Mouse (Mus musculus) ES-E14 (cell line): ENCODE results near the gene Ffar2.

Source experiments
- CHD2 ChIP-seq: IDR thresholded peaks from 2 replicates; pipeline ENCODE4 v1.6.1; 2014; ENCODE audit warnings: mild to moderate bottlenecking, low read depth, low read length, inconsistent platforms
- HCFC1 ChIP-seq: IDR thresholded peaks from 2 replicates; pipeline ENCODE4 v1.6.1; 2012; ENCODE audit warnings: low read length, inconsistent platforms, borderline replicate concordance; ENCODE audit not compliant: insufficient read depth
- MAFK ChIP-seq: IDR thresholded peaks from 2 replicates; pipeline ENCODE4 v1.6.1; 2014; ENCODE audit warnings: mild to moderate bottlenecking, low read depth, low read length, inconsistent platforms; ENCODE audit not compliant: insufficient read depth
- ZC3H11A ChIP-seq: IDR thresholded peaks from 2 replicates; pipeline ENCODE4 v1.6.1; 2012; ENCODE audit warnings: low read depth, mild to moderate bottlenecking, inconsistent platforms, low read length, borderline replicate concordance
- ZNF384 ChIP-seq: IDR thresholded peaks from 2 replicates; pipeline ENCODE4 v1.6.1; 2012; ENCODE audit warnings: low read depth, low read length, inconsistent platforms

DNA sequence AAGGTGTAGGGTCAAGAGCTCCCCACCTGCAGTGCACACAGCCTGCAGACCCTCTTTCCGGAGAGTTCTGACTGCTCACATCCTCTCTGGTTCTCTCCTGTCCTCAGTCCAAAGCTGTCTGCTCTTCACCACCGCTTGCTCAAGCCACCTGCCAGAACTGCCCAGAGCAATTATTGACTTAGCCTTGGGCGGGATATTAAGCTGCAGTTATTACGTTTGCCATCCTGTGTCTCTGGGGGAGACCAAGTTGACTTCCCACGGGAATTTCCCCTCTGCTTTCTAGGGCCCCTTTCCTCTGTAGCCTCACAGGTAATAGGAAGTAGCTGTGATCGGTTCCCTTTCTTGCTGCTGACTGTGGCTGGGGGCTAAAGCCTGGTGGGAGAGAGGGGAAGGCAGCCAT, 3.4 kb downstream of the Ffar2 start:
- TF ChIP-seq ZNF384 = no peak
- no peak for TF ChIP-seq ZC3H11A
- no peak for TF ChIP-seq CHD2
- TF ChIP-seq HCFC1 = no peak
- TF ChIP-seq MAFK = no peak
